Mouse (Mus musculus) adrenal gland, postnatal 14 days (tissue): ENCODE data around the gene Pdgfa. TPM values are rescaled to one million over a fixed set of nuclear protein-coding genes. Genes with fewer than 3 reads are reported as not detected.

Experiments used
- DNase-seq: peaks from one replicate; pipeline ENCODE4 v3.0.0; 2021; ENCODE audit warnings: mixed read lengths
- long read RNA-seq, 2 experiments: library from polyadenylated mRNA; stranded (forward); transcript quantifications; one replicate each; pipeline ENCODE4 v2.0.0; 2021
- total RNA-seq: library from RNA; stranded (reverse); gene quantifications from 2 replicates; pipeline ENCODE4 v1.2.3, GENCODE M21; 2021

Gene Pdgfa
- total RNA-seq, result 22.0 and 26.0 TPM in 2 replicates
- long read RNA-seq, experiment 1, transcript Pdgfa-202 (6 exons, 2,060 nt), result major isoform, 34 of 46 reads
- long read RNA-seq, experiment 1, partial matches to known transcripts, result 2 of 46 reads
- long read RNA-seq, experiment 1, other reads (novel, unspliced or antisense), result 8 of 46 reads
- long read RNA-seq, experiment 2, transcript Pdgfa-202 (6 exons, 2,060 nt), result major isoform, 19 of 32 reads
- long read RNA-seq, experiment 2, partial matches to known transcripts, result 1 of 32 reads
- long read RNA-seq, experiment 2, other reads (novel, unspliced or antisense), result 7 of 32 reads

DNA sequence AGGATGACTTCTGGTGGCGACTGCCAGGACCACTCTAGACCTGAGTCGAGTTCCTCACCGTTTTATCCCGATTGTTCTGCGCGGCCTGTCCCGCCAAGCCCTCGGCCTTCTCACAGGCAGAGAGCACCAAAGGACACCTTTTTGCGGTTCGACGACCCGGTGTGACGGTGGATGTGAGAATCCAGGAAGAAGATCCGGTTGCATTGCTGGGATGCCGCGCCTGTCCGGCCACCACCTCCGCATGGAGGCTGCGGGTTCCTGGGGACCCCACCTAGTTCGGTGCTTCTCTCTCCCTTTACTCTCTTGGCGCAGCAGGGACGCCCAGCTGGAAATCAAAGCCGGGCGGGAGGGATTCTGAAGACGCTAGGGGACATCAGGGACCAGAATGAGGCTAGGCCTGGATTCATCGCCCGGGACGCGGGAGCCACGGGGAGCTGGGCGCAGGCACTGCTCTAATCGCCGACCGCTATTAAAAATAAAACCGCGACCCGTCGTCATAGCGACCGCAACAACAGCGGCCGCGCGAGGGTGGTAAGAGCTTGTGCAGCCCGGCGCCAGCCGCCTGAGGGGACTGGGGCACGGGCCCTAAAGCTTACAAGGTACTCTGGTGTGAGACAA lies at the start of gene Pdgfa:
TSS of gene Pdgfa (minus strand) at position 200 of the 618 bp plus-strand sequence.
- DNase-seq, result peak; percentile 78

DNA sequence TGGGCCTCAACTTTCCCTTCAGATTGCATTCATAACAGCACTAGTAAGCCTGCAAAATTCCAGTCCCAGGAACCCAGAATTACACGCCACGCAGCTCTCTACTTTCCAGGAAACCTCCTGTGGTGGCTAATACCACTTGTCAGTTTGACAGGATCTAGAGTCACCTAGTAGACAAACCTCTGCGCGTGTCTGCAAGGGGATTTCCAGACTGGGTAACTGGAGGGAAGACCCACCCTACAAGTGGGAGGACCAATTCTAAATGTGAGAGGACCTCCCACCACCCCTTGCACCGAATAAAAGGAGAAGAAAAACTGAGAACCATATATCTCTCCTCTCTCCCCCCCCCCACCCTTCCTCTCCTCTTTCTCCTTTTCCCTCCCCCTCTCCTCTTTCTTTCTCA lies 49.5 kb upstream of the Pdgfa start:
- DNase-seq, result no peak

DNA sequence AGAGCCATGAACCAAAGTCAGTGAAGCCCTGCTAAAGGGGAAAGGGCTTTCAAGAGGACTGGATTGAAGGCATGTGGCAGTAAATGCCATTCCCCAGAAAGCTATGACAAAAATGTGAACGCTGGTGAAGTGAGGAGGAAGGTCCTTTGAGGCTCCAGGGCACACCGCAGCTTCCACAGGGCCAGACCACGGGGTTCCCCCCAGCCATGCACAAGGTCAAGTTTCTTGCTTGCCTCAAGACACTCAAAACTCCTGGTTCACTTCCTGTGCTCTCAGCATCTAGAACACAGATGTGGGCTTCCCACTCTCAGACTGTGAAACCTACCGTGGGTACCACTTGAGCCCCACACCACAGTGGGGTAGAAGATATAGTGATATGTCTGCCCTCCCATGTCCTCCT lies 46.4 kb upstream of the Pdgfa start:
- DNase-seq, result no peak

DNA sequence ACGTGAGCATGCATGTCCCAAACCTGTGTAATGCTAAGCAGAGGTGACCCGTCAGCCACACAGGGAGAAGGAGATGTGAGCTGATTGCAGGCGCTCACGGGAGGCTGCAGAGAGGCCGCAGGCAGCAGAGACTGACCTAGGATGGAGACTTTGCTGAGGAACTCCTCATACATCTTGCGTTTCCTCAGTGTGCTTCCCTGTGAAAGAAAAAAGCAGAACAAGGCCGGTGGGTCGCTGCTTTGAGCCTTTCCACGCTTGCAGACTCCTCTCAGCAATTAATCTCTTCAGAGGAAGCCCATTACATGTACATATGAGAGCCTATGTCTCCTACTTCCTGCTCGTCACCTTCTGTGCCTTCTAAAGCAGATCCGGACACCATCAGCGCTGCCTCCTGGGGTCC lies 45.1 kb upstream of the Pdgfa start:
- no peak for DNase-seq

DNA sequence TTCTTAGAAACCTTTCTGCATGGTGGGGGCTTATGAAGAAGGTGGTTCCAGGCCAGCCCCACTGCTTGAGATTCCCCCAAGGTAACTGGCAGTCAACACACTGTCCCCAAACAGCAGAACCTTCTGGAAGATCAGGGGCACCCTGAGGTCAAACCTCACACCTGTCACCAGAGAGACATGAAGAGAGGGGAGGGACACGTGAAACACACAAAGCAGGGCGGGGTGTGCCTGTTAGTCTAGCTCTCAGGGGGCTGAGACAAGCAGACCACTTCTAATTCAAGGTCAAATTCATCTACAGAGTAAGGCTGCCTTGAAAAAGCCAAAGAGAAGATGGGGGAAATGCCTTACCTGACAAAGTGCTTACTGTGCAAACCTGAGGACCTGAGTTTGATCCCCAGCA lies 38.0 kb upstream of the Pdgfa start:
- no peak for DNase-seq

DNA sequence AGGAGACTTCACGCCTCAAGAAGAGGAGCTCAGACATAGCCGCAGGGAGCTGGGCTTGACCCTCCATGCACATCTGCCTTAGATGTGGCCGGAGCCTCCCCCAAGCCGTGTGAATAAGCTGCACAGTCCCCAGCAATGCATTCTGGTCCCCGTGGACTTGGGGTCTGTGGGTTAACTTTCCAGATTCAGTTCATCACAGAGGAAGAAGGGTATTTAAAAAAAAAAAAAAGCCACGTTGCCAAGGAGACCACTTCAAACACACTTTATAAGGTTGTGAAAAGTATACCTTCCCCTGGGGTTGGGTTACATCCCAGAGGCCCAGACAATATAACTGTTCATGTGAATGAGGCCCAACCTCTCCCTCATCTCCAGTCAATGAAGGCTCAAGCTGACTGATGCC lies 37.6 kb upstream of the Pdgfa start:
- no peak for DNase-seq

DNA sequence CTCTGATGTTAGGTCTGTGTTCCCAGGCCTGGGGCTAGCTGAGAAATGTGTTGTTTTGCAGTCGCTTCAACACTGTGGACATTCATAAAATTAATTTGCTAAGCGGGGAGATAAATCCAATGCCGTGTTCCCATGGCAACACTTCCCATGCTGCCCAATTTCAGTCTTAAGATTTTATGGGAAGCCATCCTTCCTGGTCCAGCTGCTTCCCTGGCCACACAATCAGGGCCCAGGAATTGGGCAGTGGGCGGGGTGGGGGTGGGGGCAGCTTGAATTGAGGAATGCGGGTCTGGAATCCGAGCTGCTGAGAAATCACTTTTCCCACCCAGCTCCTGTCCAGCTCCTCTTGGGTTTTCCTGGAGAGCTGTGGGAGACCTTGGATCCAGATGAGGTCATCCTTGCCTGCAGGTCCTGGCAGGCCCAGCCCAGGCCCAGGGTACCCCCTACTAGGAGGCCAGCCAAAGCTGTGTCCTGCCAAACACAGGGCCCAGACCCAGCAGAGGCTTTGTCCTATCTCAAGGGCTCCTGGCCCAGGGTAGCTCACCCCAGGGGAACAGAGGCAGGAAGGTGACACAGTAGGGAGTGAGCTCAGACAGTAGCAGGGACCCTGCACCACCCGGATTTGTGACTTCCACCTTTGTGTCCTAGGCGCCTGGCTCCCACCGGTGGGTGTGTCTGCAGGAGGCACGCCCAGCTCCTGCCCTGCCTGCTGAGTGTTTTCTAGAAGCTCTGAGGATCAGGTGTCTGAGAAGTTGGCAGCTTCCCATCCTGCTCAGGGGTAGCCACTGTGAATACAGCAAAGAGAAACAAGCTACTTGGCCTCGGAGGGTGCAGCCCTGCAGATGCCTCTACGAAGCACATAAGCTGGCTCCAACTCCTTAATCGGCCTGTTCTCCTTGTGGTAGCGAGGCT lies 36.5 kb upstream of the Pdgfa start:
- DNase-seq, result peak; percentile 70

DNA sequence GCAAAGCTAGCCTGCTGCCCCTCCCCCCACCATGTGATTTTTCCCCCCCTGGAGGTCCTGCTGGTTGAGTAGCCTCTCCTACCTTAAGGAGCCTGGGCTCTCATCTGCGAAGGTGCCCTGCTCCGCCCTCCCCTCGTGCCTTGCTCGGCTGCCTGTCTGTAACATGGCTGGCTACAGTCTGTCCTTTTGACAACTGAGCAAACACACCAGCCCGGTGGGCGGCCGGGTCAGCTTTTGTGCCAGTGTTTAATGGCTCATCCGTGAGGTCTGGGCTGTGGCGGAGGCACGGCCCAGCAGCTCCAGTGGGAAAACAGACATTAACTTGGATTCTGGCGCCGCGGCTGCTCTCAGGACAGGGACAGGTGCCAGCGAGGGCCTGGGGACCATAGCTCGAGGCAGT lies 30.4 kb upstream of the Pdgfa start:
- DNase-seq, result no peak

DNA sequence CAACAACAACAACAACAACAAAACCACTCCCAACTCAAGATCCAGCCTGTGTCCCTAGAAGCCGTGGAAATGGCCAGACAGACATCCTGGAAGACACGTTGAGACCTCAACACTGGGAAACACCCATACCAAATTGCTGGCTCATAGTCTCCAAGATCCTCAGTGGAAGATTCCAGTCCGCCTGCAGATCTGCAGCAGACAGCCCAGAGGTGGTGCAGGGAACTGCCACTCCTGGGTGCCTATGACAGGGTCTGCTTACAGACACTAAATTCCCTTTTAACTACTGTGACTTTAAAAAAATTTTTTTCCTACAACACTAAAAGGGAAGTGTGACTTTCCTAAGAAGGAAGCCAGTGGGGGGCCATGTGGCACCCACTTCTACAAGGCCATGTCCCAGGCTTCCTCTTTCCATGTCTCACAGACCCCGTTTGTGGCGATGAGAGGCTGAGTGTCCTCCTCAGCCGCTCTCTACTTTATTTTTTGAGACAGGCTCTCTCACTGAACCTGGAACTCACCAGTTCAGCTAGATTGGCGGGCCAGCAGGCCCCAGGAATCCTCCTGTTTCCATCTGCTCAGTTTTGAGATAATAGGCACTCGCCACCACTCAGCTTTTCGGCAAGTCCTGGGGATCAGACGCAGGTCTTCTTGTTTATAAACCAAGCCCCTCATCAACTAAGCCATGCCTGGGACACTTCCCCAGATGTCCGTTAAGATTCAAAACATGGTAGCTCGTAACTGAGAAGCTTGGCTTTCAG lies 27.4 kb upstream of the Pdgfa start:
- no peak for DNase-seq

DNA sequence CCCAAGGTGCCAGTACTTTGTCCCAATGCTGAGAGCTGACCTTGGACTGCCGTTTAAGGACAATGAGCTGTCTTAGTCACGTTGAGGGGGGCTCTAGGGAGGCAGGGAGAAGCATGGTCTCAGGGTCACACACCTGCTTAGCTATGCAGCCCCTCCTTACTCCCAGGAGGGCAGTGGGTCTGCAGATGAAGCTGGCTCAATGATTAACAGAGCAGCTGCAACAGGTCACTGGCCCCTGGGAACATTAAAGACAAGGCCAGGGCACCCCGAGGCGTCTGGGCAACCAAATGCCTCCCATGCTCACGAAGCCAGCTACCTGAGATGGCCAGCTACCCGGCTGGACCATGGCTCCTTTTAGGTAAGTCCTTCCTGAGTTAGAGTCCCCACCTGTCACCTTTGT lies 23.4 kb upstream of the Pdgfa start:
- DNase-seq, result no peak

DNA sequence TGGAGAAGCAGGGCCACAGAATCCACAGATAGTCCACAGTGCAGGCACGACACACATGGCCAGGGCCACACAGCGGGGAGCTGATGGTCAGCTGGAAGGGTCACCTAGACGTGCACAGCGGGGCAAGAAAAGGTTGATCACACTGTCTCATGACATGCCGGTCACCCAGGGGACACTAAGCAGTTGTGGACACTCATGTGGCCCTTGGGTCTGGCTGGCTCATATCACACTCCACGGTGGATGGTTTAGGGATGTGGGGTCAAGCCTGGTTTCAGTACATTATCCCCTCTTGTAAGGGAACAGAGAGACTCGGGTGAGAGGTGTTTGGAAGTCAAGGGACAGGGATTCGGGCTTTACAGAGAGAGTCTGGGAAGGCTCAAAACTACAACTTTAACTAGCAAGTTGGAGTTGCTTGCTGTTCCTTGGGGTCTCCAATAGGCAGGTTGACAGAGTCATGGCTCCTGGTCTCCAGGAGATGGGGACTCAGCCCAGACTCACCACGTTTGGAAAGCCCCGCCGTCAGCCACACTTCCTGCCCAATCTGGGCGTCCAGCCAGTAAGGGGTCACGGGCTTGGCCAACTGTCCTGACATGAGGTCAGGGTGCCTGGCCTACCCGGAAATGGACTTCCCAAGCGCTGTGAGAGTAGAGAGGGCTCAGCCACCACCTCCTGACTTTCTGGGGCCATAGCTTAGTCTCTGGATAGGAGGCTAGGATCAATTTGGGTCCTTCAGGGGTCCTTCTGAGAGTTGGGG lies 20.4 kb upstream of the Pdgfa start:
- peak; percentile 89 for DNase-seq

DNA sequence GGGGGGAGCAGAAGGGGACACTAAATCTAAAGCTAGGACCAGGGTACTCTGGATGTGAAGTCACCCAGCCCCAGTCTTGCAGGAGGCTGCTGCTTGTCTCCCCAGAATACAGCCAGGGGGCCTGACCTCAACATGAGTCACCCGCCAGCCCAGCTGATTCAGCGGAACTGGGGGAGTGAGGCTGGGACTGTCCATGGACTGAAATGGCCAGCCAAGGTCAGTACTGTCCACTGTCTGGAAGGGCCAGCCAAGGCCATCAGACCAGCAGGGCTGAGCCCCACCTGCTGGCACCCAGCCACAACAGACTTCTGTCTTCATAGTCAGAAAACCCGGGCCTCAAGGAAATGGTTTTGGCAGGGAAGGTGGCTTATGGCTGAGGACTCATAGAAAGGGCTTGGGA lies 17.9 kb upstream of the Pdgfa start:
- DNase-seq, result peak; percentile 95

DNA sequence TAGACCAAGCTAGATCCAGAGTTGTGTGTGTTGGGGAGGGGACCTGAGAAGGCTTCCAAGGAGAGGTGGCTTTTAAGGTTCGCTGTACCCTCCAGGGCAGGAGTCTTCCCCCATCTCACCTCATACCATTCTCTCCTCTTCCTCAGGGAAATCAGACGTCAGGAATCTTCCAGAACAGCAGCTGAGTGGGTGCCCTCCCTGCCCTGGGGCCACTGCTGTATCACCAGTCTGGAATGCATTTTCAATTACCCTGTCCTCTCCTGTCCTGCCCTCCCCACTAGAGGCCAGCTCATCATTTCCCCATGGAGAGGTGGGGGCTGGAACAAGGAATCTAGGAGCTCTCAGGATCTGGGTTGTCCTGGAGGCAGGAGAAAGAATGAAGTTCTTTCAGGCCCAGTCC lies 13.5 kb upstream of the Pdgfa start:
- DNase-seq, result peak; percentile 40

DNA sequence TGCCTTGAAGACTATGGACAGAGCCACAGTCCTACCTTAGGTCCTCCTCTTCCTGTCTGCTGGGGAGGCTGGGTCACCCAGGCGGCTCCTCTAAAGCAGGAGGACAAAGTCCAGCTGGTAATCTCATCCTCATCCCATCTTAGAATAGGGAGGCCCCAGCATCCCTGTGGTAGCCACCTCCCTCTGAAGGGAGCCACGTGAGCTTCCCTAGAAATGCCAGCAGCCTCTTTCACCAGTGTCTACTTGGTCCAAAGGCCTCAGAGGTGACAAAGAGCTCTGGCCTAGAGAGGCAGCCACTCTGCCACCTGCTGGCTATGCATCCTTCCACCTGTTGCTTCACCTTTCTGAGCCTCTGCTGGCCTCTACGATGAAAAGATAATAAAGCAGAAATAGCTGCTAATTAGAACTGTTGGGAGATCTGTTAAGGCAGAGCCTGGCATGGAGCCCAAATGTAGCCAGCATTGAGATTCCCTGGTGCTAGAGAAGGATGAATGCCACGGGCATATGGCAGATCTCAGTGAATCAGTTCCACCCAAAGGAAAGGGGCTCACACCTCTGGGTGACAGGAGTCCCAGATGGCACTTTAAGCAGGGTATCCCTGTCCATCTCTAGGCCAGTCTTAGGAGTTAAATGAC lies 10.1 kb upstream of the Pdgfa start:
- no peak for DNase-seq

DNA sequence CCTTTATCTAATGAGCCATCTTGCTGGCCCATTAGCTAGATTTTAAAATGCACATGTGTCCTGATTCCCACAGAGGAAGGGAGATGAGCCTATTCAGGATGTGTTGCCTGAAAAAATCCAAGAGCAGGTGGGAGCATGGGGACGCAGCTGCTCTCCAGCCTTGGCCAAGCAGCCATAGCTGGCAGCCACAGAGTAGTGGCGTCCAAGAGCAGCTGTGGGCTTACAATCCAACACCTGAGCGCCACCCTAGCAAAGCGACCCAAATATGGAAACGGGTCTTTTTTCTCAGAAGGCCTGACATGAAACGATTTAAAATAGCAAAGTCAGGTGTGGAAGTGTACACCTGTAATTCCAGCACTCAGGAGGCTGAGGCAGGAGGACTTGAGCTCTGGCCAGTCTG lies 7.4 kb upstream of the Pdgfa start:
- no peak for DNase-seq

DNA sequence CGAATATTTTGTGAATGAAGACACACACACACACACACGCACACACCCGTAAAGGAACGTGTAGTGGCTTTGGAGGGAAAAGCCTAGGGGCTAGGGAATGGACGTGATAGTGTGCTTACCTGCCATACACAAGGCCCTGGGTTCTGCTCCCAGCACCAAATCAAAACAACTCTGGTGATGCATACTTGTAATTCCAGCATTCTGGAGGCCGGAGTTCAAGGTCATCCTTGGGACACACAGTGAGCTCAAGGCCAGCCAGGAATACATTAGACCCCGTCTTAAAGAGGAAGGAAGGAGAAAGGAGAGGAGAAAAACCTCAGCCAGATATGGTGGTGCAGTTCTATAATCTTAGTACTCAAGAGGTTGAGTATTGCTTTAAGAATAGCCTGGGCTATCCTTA lies 2.5 kb upstream of the Pdgfa start:
- no peak for DNase-seq

DNA sequence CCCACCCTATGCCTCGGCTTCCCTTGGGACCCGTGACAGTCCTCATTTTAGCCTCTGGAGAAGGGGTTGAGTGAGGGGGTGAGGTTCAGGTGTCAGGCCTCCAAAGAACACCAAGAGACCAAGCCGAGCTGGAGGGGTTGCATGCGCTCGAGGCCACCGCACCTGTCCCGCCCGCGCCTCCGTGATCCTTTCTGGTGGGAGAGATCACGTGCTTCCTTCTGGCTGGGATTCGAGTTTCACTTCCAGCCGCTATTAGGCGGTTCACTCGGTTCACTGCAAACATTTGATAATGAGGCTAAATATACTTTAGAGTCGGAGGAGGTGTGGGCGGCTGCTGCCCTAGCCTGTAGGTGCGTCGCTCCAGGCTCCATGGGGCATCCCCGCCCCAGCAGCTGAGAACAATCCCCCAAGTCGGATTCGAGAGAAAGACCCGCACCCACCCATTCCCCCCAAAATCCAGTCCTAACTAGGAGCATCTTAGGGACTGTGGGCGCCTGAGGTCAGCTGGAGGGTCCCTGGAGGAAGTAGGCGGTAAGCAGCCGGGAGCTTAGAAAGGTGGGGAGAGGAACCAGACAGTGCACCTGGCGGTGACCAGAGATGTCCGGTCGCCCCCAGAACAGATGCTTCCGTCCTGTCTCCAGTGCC lies 888 bp upstream of the Pdgfa start:
- DNase-seq, result peak; percentile 54

DNA sequence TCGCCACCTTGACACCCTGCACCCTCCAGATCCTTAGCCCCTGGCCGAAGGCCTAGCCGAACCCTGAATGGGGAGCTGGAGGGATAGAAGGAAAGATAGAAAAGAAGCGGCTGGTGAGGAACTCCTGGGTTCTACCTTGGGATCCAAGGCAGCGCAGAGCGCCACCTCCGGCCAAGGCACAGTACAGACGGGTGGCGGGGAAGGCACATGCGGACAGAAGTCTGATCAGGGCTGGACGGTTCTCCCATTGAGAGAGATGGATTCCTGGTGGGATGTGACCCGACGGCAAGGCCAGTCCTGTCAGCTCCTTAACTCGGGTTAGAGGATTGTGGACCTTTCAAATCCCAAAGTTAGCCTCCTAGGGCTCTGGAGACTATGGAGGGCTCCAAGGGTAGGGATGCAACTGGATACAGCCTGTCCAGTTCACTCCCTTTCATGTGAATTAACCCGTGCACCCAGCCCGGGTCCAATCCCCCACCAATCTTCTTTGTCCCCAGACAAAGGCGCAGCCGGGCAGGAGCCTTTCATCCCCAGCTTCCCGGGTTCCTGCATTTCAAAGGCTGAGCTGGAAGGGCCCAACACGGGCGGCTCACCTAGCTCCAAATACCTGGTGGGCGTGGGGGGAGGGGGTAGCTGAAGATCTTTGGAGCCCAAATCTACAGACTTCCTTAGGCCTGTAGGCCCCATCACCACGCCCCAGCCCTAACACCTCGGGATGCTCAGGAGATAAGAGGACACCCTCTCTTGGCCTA lies 672 bp downstream of the Pdgfa start:
- peak; percentile 82 for DNase-seq

DNA sequence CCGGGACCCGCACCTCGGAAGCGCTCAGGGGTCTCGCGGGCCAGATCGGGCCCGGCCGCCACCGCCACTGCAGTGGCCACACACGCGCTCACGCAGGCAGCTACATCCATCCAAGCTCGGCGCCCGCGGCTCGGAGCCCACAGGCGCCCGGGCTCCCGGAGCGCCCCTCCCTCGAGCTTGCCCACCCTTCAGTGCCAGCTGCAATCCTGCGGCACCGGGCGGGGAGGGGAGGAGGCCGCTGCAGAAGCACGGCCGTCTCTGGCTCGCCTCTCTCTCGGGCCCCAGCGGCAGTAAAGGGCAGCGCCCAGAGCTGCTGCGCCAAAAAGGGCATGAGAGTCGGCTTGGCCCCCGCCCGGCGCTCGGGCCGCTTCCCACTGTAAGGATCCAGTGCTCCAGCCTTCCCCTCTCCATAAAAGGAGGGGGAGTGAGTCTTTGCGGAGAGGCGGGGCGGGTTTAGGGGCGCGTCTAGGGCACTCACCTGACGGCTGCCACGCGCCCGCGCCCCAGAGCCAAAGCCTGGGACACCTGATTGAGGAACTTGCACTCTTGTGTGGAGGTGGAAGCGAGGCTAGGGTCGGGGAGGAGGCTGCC lies 1.4 kb downstream of the Pdgfa start:
- peak; percentile 89 for DNase-seq
